Mouse (Mus musculus): ENCODE measurements at regions not wholly inside any gene's neighbourhood (a gene's known extent, or its start where the extent isn't known, plus 50 kb on each side); places are given as distances from the start of the nearest gene placed in this dataset.

- no peak for DNase-seq (ENCODE audit: low spot score)
Observed at GRCm38 (mm10) chr16:63319602-63320001, 465.5 kb downstream of the Pros1 start.

DNA sequence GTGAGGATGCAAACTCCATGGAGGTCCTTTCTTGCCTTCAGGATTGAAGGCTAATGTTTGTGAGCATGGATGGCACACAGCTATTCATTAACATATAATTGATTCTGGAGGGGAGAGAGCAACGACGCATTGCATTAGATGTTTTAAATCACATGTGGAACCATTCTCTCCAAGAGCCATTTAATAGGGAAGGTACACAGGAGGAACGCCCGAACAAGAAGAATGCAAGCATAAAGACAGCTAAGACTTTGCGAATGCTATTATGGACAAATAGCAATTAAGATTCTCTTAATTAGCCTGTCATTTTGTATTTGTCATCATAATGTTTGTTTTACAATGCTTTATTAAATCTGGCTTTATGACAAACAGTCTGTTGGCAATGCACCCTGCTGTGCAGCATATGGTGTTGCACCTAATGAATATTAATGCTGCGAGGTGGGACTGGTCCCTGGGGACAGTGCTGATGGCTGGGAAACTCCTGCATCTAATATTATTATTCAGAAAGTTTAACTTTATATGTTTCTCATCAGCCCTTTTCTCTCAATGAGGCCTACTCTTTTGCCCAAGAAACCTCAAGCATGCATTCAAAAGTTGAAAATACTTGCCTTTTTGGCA lies 497.5 kb downstream of the Pros1 start:
- DNase-seq (ENCODE audit: low spot score), result no peak

- DNase-seq (ENCODE audit: low spot score), result no peak
Observed at GRCm38 (mm10) chr16:63369868-63370267, 494.1 kb downstream of the Epha3 start.

GRCm38 (mm10) chr16:63371275-63371674 lies 492.7 kb downstream of the Epha3 start:
- DNase-seq (ENCODE audit: low spot score), result no peak

- no peak for DNase-seq (ENCODE audit: low spot score)
Observed at GRCm38 (mm10) chr16:63404976-63405375, 459.0 kb downstream of the Epha3 start.

DNA sequence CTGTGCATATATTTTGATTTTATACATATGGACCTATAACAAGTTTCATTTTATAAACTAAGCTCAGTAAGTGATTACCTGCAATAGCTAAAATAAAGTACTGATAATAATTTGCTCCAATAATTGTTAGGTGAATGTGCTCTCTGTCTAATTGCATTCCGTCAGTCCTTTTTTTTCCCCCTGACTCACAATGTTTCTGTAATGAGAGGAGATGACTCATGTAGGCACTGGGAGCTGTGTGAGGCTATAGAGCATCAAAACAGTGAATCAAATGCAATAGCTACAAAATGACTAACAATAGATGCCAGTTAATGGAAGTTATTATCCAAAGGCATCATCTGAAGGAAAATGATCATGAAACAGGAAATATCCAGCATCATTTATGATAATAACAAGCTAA lies 451.3 kb downstream of the Epha3 start:
- no peak for DNase-seq (ENCODE audit: low spot score)

- no peak for DNase-seq (ENCODE audit: low spot score)
Observed at GRCm38 (mm10) chr16:63452301-63452700, 411.7 kb downstream of the Epha3 start.

- no peak for DNase-seq (ENCODE audit: low spot score)
Observed at GRCm38 (mm10) chr16:63466615-63467014, 397.4 kb downstream of the Epha3 start.

DNA sequence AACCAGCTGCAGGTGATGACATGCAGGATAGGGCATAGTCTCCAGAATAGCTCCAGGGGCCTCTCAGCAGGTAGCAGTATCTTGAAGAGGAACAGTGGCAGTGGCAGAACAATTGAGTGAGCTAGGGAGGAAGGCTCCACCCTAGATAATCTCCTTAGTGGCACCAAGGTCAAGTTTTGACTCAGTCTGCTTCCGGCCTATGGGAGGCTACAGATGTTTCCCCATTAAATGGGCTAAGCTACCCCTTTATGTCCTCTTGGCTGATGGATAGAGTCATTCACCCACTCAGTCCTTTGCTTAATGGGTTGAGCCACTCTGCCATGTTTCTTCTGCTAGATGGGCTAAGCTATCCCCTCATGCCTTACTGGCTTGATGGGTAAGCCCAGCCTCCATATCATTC lies 395.1 kb downstream of the Epha3 start:
- DNase-seq (ENCODE audit: low spot score), result no peak
